Mouse (Mus musculus) liver, embryonic 14 days (tissue): ENCODE results near the gene Vmn1r44. TPM values are rescaled to one million over a fixed set of nuclear protein-coding genes. Genes with fewer than 3 reads are reported as not detected.

ENCODE experiments used
- polyA plus RNA-seq: library from polyadenylated mRNA; depleted of rRNA; stranded (reverse); fragments of >200 nt; gene quantifications from 2 replicates; pipeline ENCODE4 v1.2.3, GENCODE M21; 2012; rRNA removed

Gene Vmn1r44
- polyA plus RNA-seq, result not detected in 2 replicates

GRCm38 (mm10) chr6:89883360-89883759 is at the start of gene Vmn1r44:
Gene Vmn1r44, plus strand, starts transcription at chr6:89883660.

GRCm38 (mm10) chr6:89876313-89876712 is 7.1 kb upstream of the Vmn1r44 start, which contains the start of the genes Vmn1r42 and Vmn1r43:
Gene Vmn1r42, minus strand, starts transcription at chr6:89876413.
Gene Vmn1r43, minus strand, starts transcription at chr6:89876413.

DNA sequence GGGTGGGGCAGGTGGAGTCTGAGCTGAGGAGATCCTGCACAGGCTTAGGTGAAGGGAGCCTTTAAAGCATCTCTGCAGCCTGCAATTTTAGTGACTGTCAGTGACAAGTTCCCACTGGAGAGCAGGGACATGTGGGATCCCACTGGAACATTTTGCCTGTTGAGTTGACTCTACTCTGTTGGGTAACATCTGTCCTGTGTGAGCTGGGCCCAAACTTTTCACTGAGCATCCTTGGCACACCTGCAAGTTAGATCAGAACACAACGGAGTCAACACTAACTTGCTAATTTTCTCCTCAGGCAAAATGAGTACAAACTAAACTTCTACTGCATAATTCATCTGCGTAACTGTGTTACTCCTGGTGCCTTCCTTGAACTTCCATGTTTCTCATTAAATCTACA is 57.0 kb downstream of the Vmn1r44 start, which contains the start of gene Vmn1r45:
TSS of gene Vmn1r45 (minus strand) at position 101 of the 400 bp plus-strand sequence.

Other genes with a start within 250 kb of the Vmn1r44 start
- 1.6 and 1.7 TPM in 2 replicates for gene Txnrd3, start 239.7 kb upstream of the Vmn1r44 start, polyA plus RNA-seq
- gene Vmn1r40, start 176.1 kb upstream of the Vmn1r44 start, polyA plus RNA-seq, result not detected in 2 replicates
- gene Vmn1r41, start 142.9 kb upstream of the Vmn1r44 start, polyA plus RNA-seq, result not detected in 2 replicates
- not detected in 2 replicates for gene Vmn1r42, start 7.2 kb upstream of the Vmn1r44 start, polyA plus RNA-seq
- gene Vmn1r43, start 7.2 kb upstream of the Vmn1r44 start, polyA plus RNA-seq, result not detected in 2 replicates
- not detected in 2 replicates for gene Vmn1r45, start 56.9 kb downstream of the Vmn1r44 start, polyA plus RNA-seq
- not detected in 2 replicates for gene Vmn1r46, start 85.7 kb downstream of the Vmn1r44 start, polyA plus RNA-seq
- not detected in 2 replicates for gene Vmn1r47, start 132.5 kb downstream of the Vmn1r44 start, polyA plus RNA-seq
- gene Vmn1r48, start 153.2 kb downstream of the Vmn1r44 start, polyA plus RNA-seq, result not detected in 2 replicates
- not detected in 2 replicates for gene Vmn1r49, start 194.8 kb downstream of the Vmn1r44 start, polyA plus RNA-seq
- not detected in 2 replicates for gene Vmn1r50, start 217.8 kb downstream of the Vmn1r44 start, polyA plus RNA-seq
- not detected in 2 replicates for gene Vmn1r51, start 238.9 kb downstream of the Vmn1r44 start, polyA plus RNA-seq